Mouse (Mus musculus) ovary, adult 18-20 months (tissue): ENCODE results near the gene Mbnl2.

ENCODE experiments used
- DNase-seq: peaks from one replicate; pipeline ENCODE4 v3.0.0; 2022; ENCODE audit warnings: low spot score, mixed read lengths

Mbnl2 gene

DNA sequence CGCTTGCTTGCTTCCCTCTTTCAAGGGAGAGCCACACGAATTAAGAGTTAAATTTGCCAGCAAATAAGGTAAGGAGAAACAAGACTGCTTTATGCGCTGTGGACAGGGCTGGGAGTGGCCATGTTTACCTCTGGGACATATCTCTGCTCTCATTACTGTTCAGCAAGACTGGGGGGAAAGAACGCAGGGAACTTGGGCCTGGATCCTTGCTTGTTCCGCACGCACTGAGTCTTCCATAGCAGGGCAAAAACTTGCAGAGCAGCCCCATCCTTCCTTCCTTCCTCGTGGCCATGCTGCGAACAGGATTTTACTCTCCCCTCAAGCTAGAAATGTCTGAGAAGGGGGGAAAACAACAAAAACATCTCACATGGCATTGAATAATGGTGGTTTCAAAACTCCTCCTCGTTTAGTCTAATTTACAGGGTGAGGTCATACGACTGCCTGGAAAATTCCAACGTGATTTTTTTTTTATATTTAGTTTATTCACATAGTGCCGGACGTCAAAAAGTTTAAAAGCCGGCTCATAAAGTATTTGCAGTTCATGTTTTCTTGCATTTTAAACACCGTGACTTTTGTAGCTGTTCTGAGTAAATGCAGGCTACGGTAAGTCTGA, 21.8 kb downstream of the Mbnl2 start:
- DNase-seq: no peak

DNA sequence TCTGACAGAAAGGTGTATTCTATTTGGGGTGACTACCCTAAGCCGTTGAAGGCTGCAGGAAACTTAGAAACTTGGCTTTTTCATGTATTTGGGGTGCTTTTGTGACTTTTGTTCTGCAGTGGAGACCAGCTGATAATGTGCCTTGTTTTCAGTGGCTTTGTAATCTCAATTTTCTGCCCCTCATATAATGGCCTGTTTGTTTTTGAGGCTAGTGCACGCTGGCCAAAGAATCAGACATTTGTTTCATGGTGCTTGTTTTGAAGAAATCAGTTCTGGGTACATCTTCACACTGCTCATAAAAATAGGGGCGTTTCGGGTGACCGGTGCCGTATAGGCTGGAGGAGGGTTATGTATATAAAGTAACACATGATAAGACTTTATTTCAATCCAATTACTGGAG, 22.4 kb downstream of the Mbnl2 start:
- DNase-seq: no peak

DNA sequence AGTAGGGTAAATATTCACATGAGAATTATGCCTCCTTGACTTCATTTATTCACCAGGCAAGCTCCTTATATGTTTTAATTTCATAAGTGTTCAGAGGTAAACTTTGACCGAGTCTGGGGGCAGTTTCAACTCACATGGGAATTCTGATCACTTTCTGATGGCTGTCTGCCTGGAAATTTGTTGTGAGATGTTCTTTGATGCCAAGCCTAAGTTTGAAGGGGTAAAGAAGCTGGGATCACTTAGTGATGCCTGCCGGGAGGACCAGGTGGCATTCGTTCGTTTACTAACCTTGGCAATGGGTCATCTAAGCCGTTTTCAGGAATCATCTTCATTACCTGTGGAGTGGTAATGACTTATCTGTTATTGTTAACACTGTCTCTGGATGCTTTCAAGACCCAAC, 23.0 kb downstream of the Mbnl2 start:
- DNase-seq: no peak

DNA sequence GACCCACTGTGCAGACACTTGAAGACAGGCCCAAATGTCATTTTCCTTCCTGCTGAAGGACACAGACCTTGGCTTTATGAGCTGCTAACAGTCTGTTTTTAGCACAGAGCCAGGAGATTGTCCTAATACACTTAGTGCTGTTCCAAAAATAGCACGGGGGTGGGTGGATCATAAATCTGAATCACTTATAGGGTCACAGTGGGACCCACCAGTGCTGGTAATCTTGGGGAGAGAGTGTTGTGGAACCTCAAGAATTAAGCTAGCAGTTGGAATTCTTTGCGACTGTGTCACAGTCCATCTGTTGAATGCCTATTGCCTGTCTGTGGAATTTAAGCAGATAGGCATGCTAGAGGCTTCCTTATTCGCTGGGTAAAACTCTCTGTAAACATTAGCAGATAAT, 24.2 kb downstream of the Mbnl2 start:
- no peak for DNase-seq

DNA sequence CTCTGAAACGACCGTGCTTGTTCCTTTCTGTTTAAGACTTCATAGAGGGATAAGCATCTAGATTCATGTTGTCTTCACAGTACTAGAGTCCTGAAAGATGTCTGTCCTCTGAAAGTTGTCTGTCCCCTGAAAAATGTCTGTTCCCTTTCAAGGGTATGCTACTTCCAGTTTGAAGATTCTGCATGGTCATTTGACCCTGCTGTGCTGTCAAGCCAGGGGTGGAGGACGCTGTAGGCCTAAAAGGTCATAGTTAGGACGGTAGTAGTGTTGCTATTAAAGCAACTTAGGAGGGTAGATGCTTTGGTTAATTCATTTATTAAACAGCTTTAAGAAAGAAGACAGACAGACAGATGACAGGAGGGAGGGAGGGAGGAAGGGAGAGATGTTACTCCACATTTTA, 24.7 kb downstream of the Mbnl2 start:
- DNase-seq: no peak

DNA sequence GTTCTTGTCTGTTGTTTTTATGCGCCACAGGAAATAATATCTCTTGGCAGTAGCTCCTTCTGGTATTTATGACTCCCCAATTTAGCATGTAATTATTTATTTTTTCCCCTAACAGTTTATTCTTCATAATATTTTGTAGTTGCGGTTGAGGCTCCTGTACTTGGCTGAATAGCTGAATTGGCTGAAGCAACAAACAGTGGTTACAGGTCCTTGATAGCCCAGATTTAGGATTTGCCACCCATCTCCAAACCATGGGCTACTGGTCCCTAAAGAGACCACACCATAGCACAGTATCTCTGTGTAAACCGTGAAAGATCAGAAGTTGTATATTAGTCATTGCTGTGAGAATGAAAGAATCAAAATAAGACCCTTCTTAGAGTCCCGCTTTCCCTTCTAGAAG, 25.3 kb downstream of the Mbnl2 start:
- DNase-seq: no peak

DNA sequence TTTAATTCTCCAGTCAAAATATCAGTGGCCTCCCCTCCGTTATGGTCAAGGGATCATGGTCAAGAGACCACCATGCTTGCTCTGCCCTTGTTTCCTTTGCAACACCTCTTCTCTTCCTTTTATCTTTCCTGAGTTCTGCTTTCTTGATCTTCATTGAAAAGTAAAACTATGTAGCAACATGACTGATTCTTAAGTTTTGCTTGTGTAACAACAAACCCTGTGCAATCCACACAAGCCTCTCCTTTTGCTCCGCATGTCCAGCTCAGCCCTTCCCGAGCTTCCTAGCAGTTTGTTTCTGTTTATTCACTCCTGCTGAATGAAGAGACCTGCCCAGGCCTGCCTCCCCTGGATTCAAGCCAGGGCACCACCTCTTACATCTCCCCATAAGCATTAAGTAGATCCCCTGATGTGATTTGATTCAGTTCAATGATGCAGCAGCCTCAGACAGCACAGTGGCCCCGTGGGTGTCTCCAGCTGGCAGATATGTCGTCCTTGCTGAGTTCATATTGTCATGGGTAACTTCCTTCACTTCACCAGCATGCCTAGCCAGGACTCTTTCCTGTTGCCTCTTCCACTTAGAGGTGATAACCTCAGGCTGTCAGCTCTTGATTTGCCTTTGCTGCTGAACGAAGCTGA, 27.6 kb downstream of the Mbnl2 start:
- DNase-seq: no peak

DNA sequence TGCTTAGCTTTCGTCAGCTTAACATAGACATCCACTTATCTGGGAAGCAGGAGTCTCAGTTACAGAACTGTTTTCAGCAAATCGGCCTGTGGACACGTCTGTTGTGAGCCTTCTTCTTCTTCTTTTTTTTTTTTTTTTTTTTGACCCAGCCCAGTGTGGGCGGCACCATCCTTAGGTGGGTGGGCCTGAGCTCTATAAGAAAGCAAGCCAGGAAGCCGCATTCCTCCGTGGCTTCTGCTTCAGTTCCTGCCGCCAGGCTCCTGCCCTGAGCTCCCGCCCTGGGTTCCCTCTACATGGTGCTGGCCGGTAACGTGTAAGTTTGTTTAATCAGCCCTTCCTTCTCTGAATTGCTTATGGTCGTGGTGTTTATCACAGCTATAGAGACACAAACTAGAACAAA, 30.8 kb downstream of the Mbnl2 start:
- no peak for DNase-seq

DNA sequence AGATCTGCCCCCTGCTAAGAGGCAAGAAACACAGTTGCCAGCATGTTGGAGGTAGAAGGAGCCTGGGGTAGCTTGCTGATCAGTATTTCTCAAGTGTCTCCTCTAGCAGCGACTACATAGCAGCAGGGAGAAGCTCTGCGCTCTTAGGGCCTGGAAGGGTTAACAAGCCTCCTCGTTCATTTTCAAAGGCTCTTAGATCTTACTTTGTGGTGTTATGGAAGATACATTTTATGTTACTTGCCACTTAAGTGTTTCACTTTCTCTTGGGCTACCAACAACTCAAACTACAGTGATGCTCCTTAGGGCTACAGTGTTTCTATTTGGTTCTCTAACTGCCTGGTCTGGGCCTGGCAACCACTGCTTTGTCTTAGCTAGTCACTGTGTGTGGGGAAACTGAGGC, 31.9 kb downstream of the Mbnl2 start:
- no peak for DNase-seq

DNA sequence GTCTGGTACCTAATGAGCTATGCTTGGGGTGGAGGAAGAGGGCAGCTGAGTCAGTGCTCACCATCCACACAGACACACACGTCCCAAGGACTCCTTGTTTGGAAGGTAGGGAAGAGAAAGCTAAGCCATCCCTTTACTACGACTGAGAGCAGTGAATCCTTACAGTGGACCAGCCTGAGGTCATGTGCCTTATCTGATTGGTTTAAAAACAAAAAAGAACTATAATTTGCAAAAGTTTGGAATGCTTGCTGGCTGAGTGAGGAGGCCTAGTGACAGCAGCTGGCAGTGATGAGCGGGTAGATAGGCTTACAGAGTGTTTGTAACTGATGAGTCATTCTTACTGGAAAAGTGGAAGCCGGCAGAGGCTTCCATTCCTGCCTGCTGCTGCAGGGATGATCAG, 32.5 kb downstream of the Mbnl2 start:
- no peak for DNase-seq

DNA sequence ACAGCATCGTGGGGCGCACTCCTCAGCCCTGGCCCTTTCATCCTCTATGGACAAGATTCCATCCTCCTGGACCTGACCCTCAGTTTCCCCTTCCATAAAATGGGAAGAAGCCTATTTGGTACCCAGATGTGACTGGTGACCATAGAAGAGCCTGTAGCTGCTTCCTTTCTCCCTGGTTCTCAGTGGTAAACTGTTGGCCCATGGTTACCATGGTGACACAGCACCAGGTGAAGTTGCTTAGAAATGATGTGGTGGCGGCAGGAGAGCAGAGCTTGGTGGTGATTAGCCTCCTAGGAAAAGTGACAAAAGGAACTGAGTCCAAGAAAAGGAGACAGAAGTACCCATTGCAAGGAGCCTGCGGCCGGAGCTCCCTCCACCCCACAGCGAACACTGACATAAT, 34.2 kb downstream of the Mbnl2 start:
- DNase-seq: no peak

DNA sequence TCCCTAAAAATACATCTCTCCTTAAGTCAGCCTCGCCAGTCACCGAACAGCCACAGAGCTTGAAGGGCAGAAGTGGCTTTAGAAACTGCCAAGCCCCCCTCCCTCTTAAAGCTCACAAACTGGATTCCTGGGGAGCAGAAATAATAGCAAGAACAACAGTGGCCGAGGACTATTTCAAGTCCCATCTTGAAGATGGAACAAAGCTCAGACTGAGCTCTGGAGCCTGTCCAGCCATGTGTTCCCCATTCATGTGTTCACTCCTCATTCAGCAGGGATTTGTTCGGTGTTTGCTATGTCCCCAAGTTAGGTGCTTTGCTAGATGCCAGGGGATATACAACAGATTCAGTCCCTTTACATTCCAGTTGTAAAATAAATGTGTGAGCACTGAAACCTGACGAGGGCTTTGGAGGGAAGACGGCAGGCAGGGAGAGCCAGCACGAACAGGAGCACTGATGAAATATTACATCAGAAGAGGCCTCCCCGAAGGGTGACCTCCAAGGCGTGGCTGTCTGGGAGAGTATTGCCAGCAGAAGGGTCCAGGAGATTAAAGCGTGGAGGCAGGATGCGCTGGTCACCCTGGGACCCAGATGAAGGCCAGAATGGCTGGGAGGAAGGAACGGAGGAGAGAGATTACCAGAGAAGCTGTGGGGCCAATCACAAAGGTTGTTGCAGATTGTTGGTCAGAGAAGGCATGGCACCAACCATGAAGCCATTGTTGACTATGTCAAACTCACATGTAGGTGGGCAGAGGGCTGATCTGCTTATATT, 36.0 kb downstream of the Mbnl2 start:
- no peak for DNase-seq

DNA sequence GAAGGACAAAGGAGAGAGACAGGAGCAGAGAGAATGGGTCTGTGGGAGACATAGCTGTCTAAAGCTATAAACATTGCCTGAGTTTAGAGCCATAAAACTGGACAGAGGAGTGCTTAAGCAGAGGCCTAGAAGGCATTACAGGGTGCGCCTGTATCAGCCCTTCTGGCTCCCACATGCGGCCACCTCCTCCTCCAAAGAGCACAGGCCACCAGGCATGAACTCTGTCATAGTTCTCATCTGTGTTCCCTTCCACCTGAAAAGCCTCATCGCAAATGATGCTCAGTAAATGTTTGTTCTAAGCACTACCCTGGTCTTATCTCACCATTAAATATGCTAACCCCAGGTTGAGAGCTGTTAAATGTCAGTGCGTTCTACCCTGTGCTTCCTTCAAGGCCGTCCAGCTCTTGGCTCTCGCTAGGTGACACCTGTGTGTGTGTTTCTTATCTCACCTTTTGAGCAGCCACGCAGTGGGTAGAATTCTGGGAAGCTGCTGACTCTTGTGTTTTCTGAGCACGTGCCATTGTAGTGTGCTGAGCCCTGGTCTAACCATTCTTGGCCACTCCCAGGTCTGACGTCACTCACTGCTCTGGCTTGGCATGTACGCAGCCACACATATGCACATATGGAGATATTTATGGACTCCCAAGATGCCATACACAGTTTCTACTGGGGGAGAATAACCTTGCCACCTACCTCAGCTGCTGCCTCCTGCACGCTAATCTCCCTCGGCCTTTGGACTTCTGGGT, 37.4 kb downstream of the Mbnl2 start:
- DNase-seq: no peak

DNA sequence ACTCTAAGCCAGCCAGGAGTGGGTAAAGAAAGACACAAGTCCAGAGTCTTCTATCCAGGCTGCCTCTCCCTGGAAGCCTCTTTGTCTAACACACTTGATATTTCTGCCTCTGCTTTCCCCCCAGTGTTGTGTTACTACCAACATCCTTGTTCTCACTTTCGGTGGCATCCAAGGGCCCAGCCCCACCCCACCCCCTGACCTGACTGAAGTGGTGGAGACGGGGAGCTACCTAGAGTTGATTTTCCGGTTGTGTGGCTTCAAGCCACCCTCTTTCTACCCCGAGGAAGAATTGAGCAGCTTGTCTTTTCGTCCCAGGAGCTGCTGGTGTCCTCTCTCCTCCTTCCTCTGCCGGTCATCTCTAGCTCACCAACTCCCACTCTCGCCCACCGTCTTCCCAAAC, 38.0 kb downstream of the Mbnl2 start:
- no peak for DNase-seq

DNA sequence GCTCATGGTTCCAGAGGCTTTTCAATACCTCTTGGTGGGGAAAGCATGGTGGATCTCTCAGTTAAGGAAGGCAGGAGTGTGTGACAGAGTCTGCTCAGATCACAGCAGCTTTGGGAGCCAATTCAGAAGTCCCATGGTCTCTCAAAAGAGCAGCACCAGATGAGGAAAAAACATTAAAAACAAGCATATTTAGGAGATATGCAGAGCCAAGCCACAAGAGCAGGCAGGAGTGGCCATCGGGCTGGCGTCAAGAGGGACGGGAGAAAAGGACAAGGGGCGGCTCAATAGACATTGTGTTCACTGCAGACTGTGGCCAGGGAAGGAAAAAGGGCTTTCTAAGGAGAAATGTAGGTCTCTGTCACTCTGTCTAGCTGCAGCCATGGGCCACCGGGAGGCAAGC, 40.3 kb downstream of the Mbnl2 start:
- no peak for DNase-seq

DNA sequence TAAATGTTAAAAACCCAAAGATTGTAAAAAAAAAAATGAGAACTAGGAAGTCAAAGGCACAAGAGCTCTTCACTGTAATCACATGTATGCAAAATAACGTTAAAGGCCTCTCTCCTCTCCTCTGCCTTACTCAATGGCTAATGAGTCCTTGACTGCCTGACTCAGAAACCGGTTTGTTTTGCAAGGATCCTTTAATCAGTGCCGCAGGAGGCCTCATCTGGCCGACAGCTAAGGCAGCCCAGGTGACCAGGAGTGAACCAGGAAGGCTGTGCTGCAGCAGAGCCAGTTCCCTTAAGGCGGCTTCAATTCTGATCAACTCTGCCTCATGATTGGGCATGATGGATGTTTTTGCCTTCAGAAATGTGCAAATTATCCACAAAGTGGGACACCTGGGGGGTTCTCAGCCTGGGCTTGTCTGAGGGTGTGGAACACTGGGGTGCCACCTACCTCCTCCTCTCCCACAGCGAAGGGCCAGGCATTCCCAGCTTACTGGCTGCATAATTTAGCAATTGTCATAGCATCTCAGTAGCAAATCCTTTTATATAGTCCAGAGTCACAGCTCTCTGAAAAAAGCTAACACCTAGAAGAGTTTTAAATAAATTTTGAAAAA, 43.0 kb downstream of the Mbnl2 start:
- DNase-seq: no peak

DNA sequence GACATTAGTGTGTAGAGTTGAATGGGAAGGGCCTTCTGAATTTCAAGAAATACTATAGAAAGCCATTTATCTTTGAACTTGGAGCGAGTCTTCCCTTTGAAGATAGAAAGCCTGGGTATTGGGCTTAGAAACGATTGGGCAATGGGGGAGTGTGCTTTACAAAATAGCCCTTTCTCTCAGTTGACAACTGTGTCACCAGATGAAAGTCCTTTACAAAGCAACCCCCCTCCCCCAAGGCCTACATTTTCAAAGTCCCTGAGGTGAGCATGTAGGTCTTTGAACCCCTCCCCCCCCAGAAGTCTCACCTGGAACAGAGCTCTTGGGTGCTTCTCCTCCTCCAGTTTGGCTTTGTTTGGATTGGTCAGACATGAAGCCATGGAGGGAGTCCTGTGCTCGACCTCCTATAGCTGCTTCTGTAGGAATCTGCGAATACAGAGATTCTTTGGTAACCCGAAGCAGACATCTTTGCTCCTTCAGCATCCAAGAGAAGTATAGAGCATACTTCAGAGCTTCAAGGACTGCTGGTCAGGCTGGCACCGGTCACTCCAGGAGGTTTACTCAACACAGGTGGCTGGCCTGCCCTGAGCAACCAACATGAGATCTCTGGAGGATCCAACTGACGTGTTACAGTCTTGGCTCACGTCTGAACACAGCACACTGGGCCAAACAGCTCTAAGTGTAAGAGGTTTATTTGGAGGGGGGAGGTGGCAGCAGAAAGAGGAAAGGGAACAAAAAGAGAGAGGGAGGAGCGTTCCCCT, 43.7 kb downstream of the Mbnl2 start:
- DNase-seq: no peak

DNA sequence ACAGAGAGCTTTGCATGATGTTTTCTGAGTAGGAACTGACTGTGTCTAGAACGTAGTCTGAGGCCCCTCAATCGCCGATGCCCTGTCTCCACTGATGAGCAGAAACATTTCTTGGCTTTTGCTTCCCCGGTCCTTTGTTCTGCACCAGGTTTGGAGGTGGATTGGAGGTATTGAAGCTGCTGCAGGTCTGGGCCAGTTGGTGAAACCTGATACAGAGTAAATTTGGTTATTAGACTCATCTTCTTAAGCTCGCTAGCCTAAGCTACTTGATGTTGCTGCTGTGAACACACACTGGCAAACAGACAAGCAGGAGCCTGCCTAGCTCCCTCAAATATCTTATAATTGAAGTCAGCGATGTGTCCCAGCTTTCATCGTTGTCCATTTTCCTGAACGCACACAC, 46.6 kb downstream of the Mbnl2 start:
- DNase-seq: no peak

DNA sequence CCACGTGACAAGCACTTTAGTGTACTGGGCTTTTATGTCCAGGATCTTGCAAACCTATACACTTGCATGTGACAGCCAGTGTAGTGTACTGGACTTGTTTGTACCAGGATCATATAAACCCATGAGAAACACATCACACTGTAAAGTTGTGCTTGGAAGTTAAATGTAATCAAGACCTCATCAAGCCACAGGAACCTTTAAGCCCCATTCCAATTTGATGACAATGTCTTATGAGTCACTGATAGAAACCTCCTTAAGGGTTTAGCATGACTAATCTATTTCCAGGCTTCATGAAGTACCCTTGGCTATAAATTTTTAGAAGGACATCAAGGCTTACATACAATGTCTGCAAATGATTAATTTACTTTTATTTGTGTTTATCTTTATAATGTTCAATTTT, 47.6 kb downstream of the Mbnl2 start:
- no peak for DNase-seq

DNA sequence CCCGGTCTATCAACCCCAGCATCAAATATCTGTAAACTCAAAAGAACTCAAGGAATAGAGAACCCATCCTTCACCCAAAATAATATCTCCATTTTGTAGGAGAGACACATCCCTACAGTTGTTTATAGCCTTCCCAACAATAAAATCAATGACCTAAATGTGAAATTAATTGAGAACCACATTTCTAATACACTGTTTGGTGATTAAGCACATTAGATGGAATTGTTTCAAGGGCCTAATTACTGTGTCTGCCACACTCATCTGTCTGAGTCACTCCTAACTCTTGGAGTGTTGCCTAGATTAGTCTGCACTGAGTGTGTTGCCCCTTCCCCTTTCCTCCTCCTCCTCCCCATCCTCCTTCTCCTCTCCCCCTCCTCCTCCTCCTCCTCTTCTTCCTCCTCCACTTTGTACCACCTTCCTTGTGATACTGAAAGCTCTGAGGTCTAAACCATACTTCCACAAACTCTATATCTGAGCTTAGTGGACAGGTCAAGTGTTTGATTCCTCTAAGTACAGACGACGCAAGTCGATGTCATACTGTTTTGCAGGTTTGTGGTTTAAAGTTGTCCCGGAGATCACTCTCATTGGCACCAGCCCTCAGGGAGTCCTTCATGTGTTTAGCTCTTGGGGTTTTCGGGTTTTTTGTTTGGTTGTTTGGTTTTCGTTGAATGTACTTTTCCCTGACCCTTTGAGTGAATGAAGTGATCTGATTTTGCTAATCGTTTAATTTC, 48.8 kb downstream of the Mbnl2 start:
- DNase-seq: no peak

DNA sequence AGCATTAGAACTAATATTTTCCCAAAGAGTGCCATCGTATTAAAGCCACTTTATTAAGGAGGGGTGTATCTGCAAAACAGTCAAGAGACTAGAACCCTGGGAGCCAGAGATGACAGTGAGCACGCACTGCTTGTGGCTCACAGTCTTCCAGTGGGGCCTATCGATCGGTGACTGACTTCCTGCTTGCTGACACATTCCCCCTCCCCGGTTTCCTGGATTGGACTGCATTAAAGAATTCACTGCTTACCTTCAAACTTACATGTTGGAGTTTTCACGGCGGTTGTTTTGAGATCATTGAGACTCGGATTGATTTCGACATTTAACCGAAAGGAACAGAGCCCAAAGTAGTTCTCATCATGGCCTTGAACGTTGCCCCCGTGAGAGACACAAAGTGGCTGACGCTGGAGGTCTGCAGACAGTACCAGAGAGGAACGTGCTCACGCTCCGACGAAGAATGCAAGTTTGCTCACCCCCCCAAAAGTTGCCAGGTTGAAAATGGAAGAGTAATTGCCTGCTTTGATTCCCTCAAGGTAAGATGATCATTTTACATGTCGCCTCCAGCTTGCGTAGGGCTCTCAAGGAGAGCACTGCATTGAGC, 49.5 kb downstream of the Mbnl2 start:
- DNase-seq: no peak
